Mouse (Mus musculus): ENCODE measurements at regions not wholly inside any gene's neighbourhood (a gene's known extent, or its start where the extent isn't known, plus 50 kb on each side); places are given as distances from the start of the nearest gene placed in this dataset.

GRCm38 (mm10) chr5:37903861-37904260 lies 79.5 kb upstream of the Msx1 start:
- Histone ChIP-seq H3K9ac (replicated peaks; ENCODE audit: low read depth, low read length) (no peak overlapping the region), H3K9me3 (ENCODE audit: control insufficient read depth, low read length) (no peaks in the 10 kb centered on the region), H3K36me3 (ENCODE audit: control insufficient read depth, insufficient read depth) (no peaks in the 10 kb centered on the region), H3K4me2 (ENCODE audit: low read length) (no peak overlapping the region), H3K4me3 (replicated peaks; ENCODE audit: low read length) (no peak overlapping the region), H3K4me1 (replicated peaks; ENCODE audit: control insufficient read depth, insufficient read depth, low read length) (no peaks in the 10 kb centered on the region), H3K27me3 (replicated peaks; ENCODE audit: control insufficient read depth, insufficient read depth, low read length) (peaks cover 40% of the 10 kb centered on the region), H3K27ac (ENCODE audit: low read length) (no peak overlapping the region)
- WGBS: 82% methylated on average over 3 of the region's 3 CpGs
- ATAC-seq: no peak

- H3K4me1 ChIP-seq (replicated peaks; ENCODE audit: control insufficient read depth, insufficient read depth, low read length): 0 out of 2 replicates have a peak, but pooled peaks cover 2% of the 10 kb centered on the region
- no peaks in the 10 kb centered on the region for H3K36me3 ChIP-seq (ENCODE audit: control insufficient read depth, insufficient read depth)
- peaks cover 44% of the 10 kb centered on the region for H3K27me3 ChIP-seq (replicated peaks; ENCODE audit: control insufficient read depth, insufficient read depth, low read length)
- 51% methylated on average over 2 of the region's 2 CpGs for WGBS
- H3K4me3 ChIP-seq (replicated peaks; ENCODE audit: low read length): no peak overlapping the region
- H3K27ac ChIP-seq (ENCODE audit: low read length): no peak overlapping the region
- H3K4me2 ChIP-seq (ENCODE audit: low read length): no peak overlapping the region
- no peak for ATAC-seq
- H3K9me3 ChIP-seq (ENCODE audit: control insufficient read depth, low read length): no peaks in the 10 kb centered on the region
- H3K9ac ChIP-seq (replicated peaks; ENCODE audit: low read depth, low read length): no peak overlapping the region
Measured at GRCm38 (mm10) chr5:37902741-37903140, 78.4 kb upstream of the Msx1 start.

GRCm38 (mm10) chr5:37901861-37902291 lies 77.5 kb upstream of the Msx1 start:
- Histone ChIP-seq H3K36me3 (ENCODE audit: control insufficient read depth, insufficient read depth) (no peaks in the 10 kb centered on the region), H3K9me3 (ENCODE audit: control insufficient read depth, low read length) (no peaks in the 10 kb centered on the region), H3K27me3 (replicated peaks; ENCODE audit: control insufficient read depth, insufficient read depth, low read length) (peaks cover 50% of the 10 kb centered on the region), H3K4me1 (replicated peaks; ENCODE audit: control insufficient read depth, insufficient read depth, low read length) (0 out of 2 replicates have a peak, but pooled peaks cover 5% of the 10 kb centered on the region), H3K27ac (ENCODE audit: low read length) (no peak overlapping the region), H3K9ac (replicated peaks; ENCODE audit: low read depth, low read length) (no peak overlapping the region), H3K4me2 (ENCODE audit: low read length) (no peak overlapping the region), H3K4me3 (replicated peaks; ENCODE audit: low read length) (no peak overlapping the region)
- WGBS: 1% methylated on average over 16 of the region's 16 CpGs
- no peak for ATAC-seq

DNA sequence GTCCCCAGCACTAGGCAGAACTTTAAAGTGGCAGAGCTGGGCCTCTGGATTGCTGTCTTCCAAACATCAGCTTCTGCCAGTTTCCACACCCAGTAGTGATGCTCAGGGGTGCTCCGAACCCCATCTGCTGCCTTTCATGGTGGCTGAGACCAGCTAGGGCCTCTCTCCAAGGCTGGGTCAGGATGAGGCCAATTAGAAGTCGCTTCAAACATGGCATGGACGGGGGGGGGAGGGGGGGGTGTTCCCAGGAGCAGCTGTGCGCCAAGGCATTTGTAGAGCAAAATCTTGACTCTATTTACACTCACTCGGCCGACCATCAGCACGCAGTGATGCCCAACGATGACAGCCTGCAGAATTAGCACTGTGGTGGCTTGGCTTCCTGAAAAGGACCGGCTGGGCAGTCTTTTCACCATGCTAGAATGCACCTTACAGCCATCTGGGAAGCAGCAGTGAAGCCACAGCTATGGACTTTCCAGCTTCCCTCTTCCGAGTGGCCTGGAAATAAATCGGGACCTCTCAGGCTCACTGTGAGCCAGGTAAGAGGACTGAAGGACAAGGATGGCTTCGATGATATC lies 73.7 kb upstream of the Msx1 start:
- H3K9ac ChIP-seq (replicated peaks; ENCODE audit: low read depth, low read length): no peak overlapping the region
- 42% methylated on average over 12 of the region's 12 CpGs for WGBS
- H3K4me3 ChIP-seq (replicated peaks; ENCODE audit: low read length): no peak overlapping the region
- no peaks in the 10 kb centered on the region for H3K9me3 ChIP-seq (ENCODE audit: control insufficient read depth, low read length)
- H3K4me1 ChIP-seq (replicated peaks; ENCODE audit: control insufficient read depth, insufficient read depth, low read length): peaks cover 28% of the 10 kb centered on the region
- no peaks in the 10 kb centered on the region for H3K36me3 ChIP-seq (ENCODE audit: control insufficient read depth, insufficient read depth)
- H3K4me2 ChIP-seq (ENCODE audit: low read length): no peak overlapping the region
- no peak for ATAC-seq
- peaks cover 67% of the 10 kb centered on the region for H3K27me3 ChIP-seq (replicated peaks; ENCODE audit: control insufficient read depth, insufficient read depth, low read length)
- H3K27ac ChIP-seq (ENCODE audit: low read length): no peak overlapping the region

DNA sequence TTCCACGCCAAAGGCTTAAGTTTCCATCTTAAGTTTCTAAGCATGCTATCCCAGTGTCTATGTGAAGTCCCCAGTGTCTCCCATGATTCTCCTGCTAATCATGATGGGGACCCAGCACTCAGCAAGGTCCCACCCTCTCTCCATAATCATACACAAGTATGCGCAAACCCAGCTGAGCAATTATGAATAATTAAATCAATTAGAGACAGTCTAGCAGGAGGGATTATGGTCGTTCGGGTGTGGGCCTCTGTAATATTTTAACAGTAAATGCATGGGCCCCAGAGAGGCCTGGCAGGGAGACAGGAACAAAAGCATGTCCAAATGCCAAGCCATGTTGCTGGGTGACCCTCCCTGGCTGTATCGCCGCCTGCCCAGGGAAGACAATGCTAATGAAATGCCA lies 73.1 kb upstream of the Msx1 start:
- Histone ChIP-seq H3K27ac (ENCODE audit: low read length) (no peak overlapping the region), H3K4me1 (replicated peaks; ENCODE audit: control insufficient read depth, insufficient read depth, low read length) (peaks cover 28% of the 10 kb centered on the region), H3K27me3 (replicated peaks; ENCODE audit: control insufficient read depth, insufficient read depth, low read length) (peaks cover 67% of the 10 kb centered on the region), H3K36me3 (ENCODE audit: control insufficient read depth, insufficient read depth) (no peaks in the 10 kb centered on the region), H3K4me3 (replicated peaks; ENCODE audit: low read length) (no peak overlapping the region), H3K9ac (replicated peaks; ENCODE audit: low read depth, low read length) (no peak overlapping the region), H3K4me2 (ENCODE audit: low read length) (no peak overlapping the region), H3K9me3 (ENCODE audit: control insufficient read depth, low read length) (no peaks in the 10 kb centered on the region)
- no peak for ATAC-seq
- 25% methylated on average over 6 of the region's 6 CpGs for WGBS

- Histone ChIP-seq H3K4me1 (replicated peaks; ENCODE audit: control insufficient read depth, insufficient read depth, low read length) (peaks cover 28% of the 10 kb centered on the region), H3K4me2 (ENCODE audit: low read length) (0 out of 2 replicates have a peak overlapping the region, but pooled peaks have one; percentile 4), H3K9me3 (ENCODE audit: control insufficient read depth, low read length) (no peaks in the 10 kb centered on the region), H3K36me3 (ENCODE audit: control insufficient read depth, insufficient read depth) (no peaks in the 10 kb centered on the region), H3K27me3 (replicated peaks; ENCODE audit: control insufficient read depth, insufficient read depth, low read length) (peaks cover 72% of the 10 kb centered on the region), H3K9ac (replicated peaks; ENCODE audit: low read depth, low read length) (no peak overlapping the region), H3K4me3 (replicated peaks; ENCODE audit: low read length) (no peak overlapping the region), H3K27ac (ENCODE audit: low read length) (no peak overlapping the region)
- WGBS: 1% methylated on average over 19 of the region's 19 CpGs
- ATAC-seq: peak; percentile 81
Measured at GRCm38 (mm10) chr5:37895441-37896336, 71.3 kb upstream of the Msx1 start.

GRCm38 (mm10) chr5:37893639-37894550 lies 69.5 kb upstream of the Msx1 start:
- no peak overlapping the region for H3K9ac ChIP-seq (replicated peaks; ENCODE audit: low read depth, low read length)
- H3K27me3 ChIP-seq (replicated peaks; ENCODE audit: control insufficient read depth, insufficient read depth, low read length): peaks cover 68% of the 10 kb centered on the region
- H3K27ac ChIP-seq (ENCODE audit: low read length): no peak overlapping the region
- no peaks in the 10 kb centered on the region for H3K9me3 ChIP-seq (ENCODE audit: control insufficient read depth, low read length)
- WGBS: 2% methylated on average over 36 of the region's 36 CpGs
- peaks cover 28% of the 10 kb centered on the region for H3K4me1 ChIP-seq (replicated peaks; ENCODE audit: control insufficient read depth, insufficient read depth, low read length)
- ATAC-seq: no peak
- peak overlapping the region; percentile 23 for H3K4me3 ChIP-seq (replicated peaks; ENCODE audit: low read length)
- peak overlapping the region; percentile 46 for H3K4me2 ChIP-seq (ENCODE audit: low read length)
- H3K36me3 ChIP-seq (ENCODE audit: control insufficient read depth, insufficient read depth): no peaks in the 10 kb centered on the region

GRCm38 (mm10) chr5:37890641-37891040 lies 66.3 kb upstream of the Msx1 start:
- 57% methylated on average over 11 of the region's 11 CpGs for WGBS
- no peak for ATAC-seq
- Histone ChIP-seq H3K4me2 (ENCODE audit: low read length) (no peak overlapping the region), H3K36me3 (ENCODE audit: control insufficient read depth, insufficient read depth) (no peaks in the 10 kb centered on the region), H3K27ac (ENCODE audit: low read length) (no peak overlapping the region), H3K27me3 (replicated peaks; ENCODE audit: control insufficient read depth, insufficient read depth, low read length) (peaks cover 62% of the 10 kb centered on the region), H3K4me3 (replicated peaks; ENCODE audit: low read length) (no peak overlapping the region), H3K4me1 (replicated peaks; ENCODE audit: control insufficient read depth, insufficient read depth, low read length) (peaks cover 17% of the 10 kb centered on the region), H3K9me3 (ENCODE audit: control insufficient read depth, low read length) (no peaks in the 10 kb centered on the region), H3K9ac (replicated peaks; ENCODE audit: low read depth, low read length) (no peak overlapping the region)

All from forebrain, embryonic 16.5 days (tissue).